Mouse (Mus musculus): ENCODE results near the gene Gm21411.
"Not testable (repeated sequence)": the region's sequence is repeated elsewhere in the genome, so short reads cannot be mapped to it uniquely, and the experiment has no call there.

The Gm21411 gene

DNA sequence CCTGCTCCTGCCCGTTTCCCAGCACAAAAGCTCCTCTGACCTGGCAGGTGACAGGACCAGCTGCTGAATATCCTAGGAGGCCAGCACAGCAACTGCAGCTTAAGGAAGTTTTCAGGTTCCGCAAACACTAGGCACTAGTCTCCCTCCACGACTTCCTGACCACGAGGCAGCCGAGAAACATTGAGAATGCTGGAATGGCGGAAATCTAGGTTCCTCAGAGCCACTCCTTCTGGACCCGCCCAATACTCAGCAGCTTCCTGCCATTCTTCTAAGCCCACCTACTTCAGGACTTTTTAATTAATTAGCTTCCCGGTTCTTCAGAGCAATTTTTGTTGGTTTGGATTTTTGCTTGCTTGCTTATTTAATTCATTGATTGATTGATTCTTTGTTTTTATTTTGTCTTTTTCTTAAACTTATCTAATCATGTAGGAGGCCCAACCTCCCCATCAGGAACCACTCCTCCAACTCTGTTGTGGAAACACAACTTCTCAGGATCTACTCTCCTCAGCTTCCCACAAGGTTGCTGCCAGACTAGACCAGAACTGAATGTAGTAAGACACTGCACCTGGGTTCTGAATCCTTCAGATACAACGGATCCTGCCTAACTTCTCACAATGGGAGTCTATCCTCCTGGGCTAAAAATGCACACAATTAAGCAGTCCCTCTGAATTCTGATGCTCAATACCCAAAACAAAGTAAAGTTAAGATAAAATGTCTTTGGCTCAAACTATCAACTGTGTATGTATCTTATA lies at the start of gene Gm21411:
TSS of gene Gm21411 (minus strand) at position 205 of the 752 bp plus-strand sequence.
- POLR2A ChIA-PET, result interaction anchor here in 3 of 4 experiments (0.6 to 1.4 kb wide), 9 partner anchors 16 to 1477 kb away, joined by 3 to 15 read pairs (median 4); partner anchors contain the start of gene Zfp989 (in 2 of the 3)
- CTCF ChIA-PET, result not testable (repeated sequence)

DNA sequence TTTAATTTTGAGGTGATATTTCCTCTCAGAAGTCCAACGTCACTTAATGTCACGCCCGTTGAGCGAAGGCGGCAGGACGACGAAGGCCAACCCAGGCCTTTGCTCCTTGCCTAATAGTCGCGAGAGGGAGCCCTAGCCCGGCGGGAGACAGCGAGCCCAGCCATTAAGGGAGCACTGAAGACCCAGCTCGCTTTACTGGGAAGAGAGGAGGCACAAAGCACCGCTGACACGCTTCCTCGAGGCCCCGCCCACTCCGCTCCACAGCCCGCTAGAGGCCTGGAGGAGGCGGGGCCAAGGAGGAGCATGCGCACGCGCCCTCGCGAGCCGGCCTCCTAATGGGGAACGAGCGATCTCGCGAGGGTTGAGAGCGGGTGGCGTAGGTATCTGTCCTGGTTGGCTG lies 32.3 kb upstream of the Gm21411 start:
- CTCF ChIA-PET, result not testable (repeated sequence)
- POLR2A ChIA-PET, result interaction anchor here in 1 of 4 experiments (1.5 kb wide), 1 partner anchor 10 kb away, joined by 3 read pairs; no protein-coding TSS in a partner anchor

DNA sequence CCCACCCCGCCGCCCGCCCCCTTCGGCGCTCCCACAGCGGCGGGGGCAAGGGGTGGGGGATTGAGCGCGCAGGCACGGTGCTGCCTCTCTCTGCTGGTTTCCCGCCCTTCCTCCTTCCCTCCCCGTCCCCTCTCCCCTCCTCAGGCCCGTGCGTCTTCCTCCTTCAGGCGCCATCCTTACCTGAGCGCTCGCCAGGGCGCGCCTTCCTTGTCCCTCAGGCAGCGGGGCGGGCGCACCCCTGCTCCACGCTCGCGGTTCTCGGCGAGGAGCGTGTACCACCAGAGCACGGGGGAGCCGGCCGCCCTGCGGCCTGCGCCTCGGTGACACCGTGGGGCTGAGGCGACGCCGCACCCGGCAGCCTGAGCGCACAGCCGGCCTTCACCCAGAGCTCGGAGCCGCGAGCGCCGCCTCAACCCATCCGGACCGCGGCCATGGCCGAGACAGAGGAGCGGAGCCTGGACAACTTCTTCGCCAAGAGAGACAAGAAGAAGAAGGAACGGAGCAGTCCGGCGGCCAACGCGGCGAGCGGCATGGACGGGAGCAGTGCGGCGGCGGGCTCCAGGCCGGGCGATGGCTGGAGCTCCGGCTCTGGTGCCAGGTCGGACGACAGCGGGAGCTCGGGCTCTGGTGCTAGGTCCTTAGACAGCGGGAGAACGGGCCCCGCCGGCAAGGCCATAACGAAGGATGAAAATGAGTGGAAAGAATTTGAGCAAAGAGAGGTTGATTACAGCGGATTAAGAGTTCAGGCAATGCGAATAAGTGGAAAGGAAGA lies 23.1 kb upstream of the Gm21411 start:
- CTCF ChIA-PET, result no interaction called here
- POLR2A ChIA-PET, result interaction anchor here in 3 of 4 experiments (0.6 to 2.1 kb wide), 7 partner anchors 10 to 1096 kb away, joined by 3 to 44 read pairs (median 6); partner anchors contain the start of gene Gm21411 (in 1 of the 3)

GRCm38 (mm10) chr4:146915196-146915595 lies 5.8 kb upstream of the Gm21411 start:
- POLR2A ChIA-PET, result interaction anchor here in 1 of 4 experiments (1.2 kb wide), 1 partner anchor 16 kb away, joined by 3 read pairs; no protein-coding TSS in a partner anchor
- CTCF ChIA-PET, result no interaction called here

DNA sequence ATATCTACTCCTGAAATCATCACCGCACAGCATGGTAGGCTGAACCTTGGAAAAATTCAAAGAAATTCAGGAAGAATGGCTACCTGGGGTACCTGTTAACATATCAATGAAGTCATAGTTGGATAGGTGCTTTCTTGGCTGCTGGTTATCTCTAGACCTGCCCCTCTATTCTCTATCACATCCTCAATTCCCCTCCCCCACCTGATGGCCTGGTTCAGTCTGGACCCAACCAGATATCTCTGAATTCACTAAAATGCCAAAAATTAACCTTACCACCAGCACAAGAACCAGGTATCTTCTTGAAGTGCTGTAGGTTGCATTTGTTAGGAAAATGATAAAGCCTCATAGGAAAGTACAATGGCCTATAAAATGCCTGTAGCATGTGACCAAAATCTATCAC lies 1.3 kb downstream of the Gm21411 start:
- POLR2A ChIA-PET, CTCF ChIA-PET: not testable (repeated sequence)

GRCm38 (mm10) chr4:146904782-146905181 lies 4.6 kb downstream of the Gm21411 start:
- CTCF ChIA-PET, POLR2A ChIA-PET: not testable (repeated sequence)

DNA sequence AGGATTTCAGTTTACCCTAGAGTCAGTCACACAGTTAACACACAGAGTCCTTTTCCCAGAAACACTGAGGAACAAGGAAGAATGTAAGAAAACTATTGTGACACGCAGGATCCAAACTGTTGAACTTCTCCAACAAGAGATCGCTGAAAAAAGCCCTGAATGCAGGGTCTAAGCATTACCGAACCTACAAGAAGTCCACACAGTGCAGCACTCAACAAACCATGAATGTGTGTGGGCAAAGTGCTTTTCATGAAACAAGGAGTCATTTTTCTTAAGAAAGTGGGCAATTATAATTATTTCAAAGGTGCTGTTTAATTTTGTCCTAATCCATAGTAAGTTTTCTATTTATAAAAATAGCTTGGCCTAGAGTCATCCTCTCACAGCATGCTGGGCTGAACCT lies 6.3 kb downstream of the Gm21411 start:
- POLR2A ChIA-PET, CTCF ChIA-PET: not testable (repeated sequence)
